Mouse (Mus musculus): Measurements from ENCODE around the gene Anxa7.

DNA sequence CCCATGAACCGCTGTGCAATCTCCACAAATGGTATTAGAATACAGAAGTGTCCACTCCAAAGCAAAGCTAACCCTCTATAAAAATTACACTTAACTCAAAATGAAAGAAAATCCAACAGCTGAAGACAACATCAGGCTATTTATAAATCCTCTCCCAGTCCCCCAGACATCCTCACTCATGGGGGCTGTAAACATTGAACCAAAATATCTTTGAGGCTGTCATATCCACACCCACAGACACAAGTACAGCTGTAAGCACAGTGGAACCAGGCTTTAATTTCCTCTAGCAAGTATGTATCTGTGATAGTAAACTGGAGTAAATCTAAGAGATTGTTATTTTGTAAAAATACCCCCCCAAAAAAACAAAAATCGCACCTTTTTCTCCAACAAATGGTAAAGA, 40.2 kb upstream of the Anxa7 start:
- TF ChIP-seq CTCF (conservative IDR thresholded peaks at IDR 0.05; ENCODE audit: low read length) (no peak), POU5F1 (IDR thresholded peaks at IDR 0.05; ENCODE audit: borderline replicate concordance, low read length) (no peak), NANOG (IDR thresholded peaks at IDR 0.05; ENCODE audit: borderline replicate concordance, low read length) (no peak)
